Mouse (Mus musculus): ENCODE measurements around the gene Lama4.

Lama4 gene

GRCm38 (mm10) chr10:38965075-38965781, at the start of gene Lama4:
Gene Lama4 (plus strand): TSS chr10:38965515.
- no peak for DNase-seq

GRCm38 (mm10) chr10:38916027-38916617, 49.2 kb upstream of the Lama4 start:
- no peak for DNase-seq

GRCm38 (mm10) chr10:38928940-38929697, 36.2 kb upstream of the Lama4 start:
- DNase-seq = no peak

GRCm38 (mm10) chr10:38944701-38945100, 20.6 kb upstream of the Lama4 start:
- no peak for DNase-seq

GRCm38 (mm10) chr10:38961920-38962319, 3.4 kb upstream of the Lama4 start:
- no peak for DNase-seq

GRCm38 (mm10) chr10:38964719-38965074, 618 bp upstream of the Lama4 start:
- DNase-seq = no peak

- no peak for DNase-seq
Observed at GRCm38 (mm10) chr10:38965857-38966256, 542 bp downstream of the Lama4 start.

GRCm38 (mm10) chr10:38966646-38967045, 1.3 kb downstream of the Lama4 start:
- no peak for DNase-seq

GRCm38 (mm10) chr10:38968326-38969072, 3.2 kb downstream of the Lama4 start:
- no peak for DNase-seq

- DNase-seq = no peak
Observed at GRCm38 (mm10) chr10:38969543-38969942, 4.2 kb downstream of the Lama4 start.

GRCm38 (mm10) chr10:38969975-38970374, 4.7 kb downstream of the Lama4 start:
- DNase-seq = no peak

- no peak for DNase-seq
Observed at GRCm38 (mm10) chr10:38972221-38972946, 7.1 kb downstream of the Lama4 start.

GRCm38 (mm10) chr10:38973016-38973415, 7.7 kb downstream of the Lama4 start:
- DNase-seq = no peak

- no peak for DNase-seq
Observed at GRCm38 (mm10) chr10:38978195-38978594, 12.9 kb downstream of the Lama4 start.

- no peak for DNase-seq
Observed at GRCm38 (mm10) chr10:38979699-38980098, 14.4 kb downstream of the Lama4 start.

GRCm38 (mm10) chr10:38980980-38981379, 15.7 kb downstream of the Lama4 start:
- no peak for DNase-seq

- DNase-seq = no peak
Observed at GRCm38 (mm10) chr10:38984358-38985075, 19.2 kb downstream of the Lama4 start.

- no peak for DNase-seq
Observed at GRCm38 (mm10) chr10:38986053-38986452, 20.7 kb downstream of the Lama4 start.

GRCm38 (mm10) chr10:38992827-38993226, 27.5 kb downstream of the Lama4 start:
- no peak for DNase-seq

- no peak for DNase-seq
Observed at GRCm38 (mm10) chr10:38993632-38994424, 28.5 kb downstream of the Lama4 start.

All from cerebellum, adult 9-11 months (tissue).